Mouse (Mus musculus) left cerebral cortex, adult 11 months (tissue): ENCODE results near the gene Gm13178.
A peak's percentile ranks its signal among the peaks of the same experiment; 100 is the strongest.

Experiments used
- DNase-seq: peaks from one replicate; pipeline ENCODE4 v3.0.0; 2022; ENCODE audit warnings: low spot score

Gene Gm13178

DNA sequence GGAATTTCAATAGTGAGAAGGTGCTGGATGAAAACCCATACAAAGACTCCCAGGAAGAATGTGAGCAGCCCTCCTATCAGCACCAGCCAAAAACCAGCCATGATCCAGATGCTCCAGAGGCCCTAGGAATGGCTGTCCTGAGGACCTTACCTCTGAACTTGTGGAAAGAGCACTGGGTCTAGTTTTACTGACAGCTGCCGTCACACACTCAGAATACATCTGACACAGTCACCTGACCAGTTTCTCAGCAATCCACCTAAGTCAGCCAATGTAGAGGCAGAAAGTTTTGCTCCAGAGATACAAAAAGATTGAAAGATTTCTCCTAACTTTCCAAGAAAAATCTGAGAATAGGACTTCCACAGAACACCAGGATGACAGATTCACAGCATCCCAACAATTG lies at the start of gene Gm13178:
Gm13178 (minus strand) TSS at position 101 of the 400 bp plus-strand sequence.
- DNase-seq: no peak

DNA sequence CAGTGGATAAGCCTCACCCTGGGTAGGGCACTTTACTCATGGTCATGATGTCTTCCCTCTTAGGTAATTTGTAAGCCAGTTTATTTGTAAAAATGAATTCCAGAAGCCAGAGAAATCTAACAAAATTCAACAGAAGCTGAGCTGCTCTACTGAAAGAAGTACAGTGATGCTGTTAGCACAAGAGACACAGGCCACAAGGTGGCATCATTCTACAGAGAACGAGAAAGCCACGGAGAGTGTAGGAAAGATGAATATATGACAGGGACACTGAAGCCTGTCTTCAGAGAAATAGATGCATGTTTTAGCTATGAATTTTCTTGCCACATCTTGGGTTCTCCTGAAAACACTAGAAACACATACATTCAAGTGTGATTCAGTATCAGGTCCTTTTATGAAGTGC lies 44.5 kb upstream of the Gm13178 start:
- peak; percentile 15 for DNase-seq

DNA sequence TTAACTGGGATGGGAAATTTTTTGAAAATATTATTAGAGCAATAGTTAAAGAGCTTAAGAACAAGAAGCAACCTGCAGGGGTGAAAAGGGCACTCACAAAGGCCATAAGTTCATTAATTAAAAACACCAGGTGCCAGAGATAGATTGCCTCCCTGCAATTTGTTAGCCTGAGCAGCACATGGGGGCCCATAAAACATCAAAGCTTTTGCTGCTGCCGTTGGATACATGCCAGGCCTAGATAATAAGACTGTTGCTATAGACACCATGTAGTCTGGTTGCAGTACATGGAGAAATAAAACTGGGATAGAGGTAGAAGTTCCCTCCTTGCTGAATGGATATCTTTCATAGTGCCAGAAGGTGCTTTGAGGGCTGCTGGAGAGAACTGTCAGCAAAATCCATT lies 27.9 kb upstream of the Gm13178 start:
- DNase-seq: no peak

DNA sequence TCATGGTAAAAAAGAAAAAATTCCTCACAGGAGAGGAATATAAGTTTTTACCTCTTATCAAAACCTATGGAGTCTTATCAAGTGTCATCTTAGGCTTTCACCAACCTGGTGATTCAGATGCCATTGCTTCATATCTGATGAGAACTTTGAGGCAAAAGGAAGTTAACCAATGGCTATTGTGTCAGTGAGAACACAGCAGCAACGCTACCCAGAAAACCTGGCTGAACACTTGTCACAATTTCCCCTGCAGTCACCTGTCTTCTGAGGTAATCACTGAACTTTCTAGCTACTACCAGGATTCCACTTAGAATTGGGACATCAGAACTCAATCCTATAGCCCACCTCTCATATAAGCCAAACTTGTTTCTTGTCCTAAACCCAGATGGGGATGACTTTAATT lies 1.5 kb downstream of the Gm13178 start:
- DNase-seq: no peak

DNA sequence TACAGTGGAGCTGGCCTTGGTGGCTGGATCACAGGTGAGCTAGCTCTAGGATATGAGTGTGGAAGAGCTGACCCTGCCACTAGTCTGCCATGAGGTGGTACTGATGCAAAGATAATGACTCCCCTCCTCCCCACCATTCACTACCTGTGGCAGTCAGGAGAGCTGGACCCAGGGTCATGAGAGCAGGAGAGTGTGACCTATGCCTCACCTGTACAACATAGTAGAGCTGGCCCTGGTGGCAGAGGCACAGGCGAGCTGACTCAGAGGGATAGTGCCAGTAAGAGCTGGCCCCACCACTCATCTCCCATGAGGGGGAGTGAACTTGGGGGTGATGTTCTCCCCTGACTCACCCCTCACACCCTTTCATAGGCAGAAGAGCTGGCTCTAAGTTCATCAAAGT lies 2.9 kb downstream of the Gm13178 start:
- DNase-seq: no peak

DNA sequence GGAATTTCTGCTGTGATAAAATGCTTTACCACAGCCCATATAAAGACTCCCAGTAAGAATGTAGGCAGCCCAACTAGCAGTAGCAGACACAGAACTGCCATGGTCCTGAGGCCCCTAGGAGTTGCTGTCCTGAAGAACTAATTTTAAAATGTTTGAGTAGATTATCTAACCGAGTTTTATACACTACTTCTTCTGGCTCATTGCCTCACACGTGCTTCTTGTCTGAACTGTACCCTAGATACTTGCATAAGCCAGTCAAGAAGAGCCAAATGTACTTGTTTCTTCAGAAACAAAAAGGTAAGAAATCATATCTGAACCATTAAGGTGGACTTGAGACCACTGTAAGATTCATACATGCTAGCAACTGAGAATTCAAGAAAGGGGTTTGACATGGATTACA lies 34.9 kb downstream of the Gm13178 start, which contains the start of gene Gm436:
Gm436 (minus strand) TSS at position 101 of the 400 bp plus-strand sequence.
- DNase-seq: no peak
